Mouse (Mus musculus): ENCODE results near the gene Cdh12. TPM values are rescaled to one million over a fixed set of nuclear protein-coding genes. Genes with fewer than 3 reads are reported as not detected.
"Not testable (repeated sequence)": the region's sequence is repeated elsewhere in the genome, so short reads cannot be mapped to it uniquely, and the experiment has no call there.

Cdh12 gene
- polyA plus RNA-seq, 1 experiment from 2014 or later = 1.4 TPM

DNA sequence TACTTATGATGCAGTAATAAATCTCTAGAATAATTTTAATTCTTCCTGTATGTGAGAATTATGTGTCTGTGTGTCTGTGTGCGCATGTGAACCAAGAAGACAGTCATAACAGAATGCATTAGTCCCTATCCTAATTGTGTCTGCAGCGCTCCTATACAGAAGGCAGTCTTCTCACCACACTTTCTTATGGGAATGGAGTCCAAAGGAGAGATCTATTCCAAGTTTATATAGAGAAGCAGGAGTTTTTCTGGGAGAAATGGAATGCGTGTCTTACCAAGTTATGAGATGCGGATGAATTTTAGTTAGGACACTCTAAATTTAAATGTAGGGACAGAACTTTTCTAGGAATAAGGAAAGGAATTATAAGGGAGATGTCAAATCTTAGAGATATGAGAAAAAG, 101.9 kb downstream of the Cdh12 start:
- Histone ChIP-seq H3K4me2 (replicated peaks; ENCODE audit: low read depth, low read length) (no peak overlapping the region), H3K27ac (ENCODE audit: low read length) (no peak overlapping the region), H3K36me3 (ENCODE audit: control insufficient read depth, insufficient read depth, low read length) (no peaks in the 10 kb centered on the region), H3K4me3 (ENCODE audit: low read depth, low read length) (no peak overlapping the region), H3K27me3 (ENCODE audit: control insufficient read depth, insufficient read depth, low read length) (no peaks in the 10 kb centered on the region), H3K9ac (replicated peaks; ENCODE audit: low read depth, low read length) (no peak overlapping the region), H3K4me1 (ENCODE audit: control insufficient read depth, insufficient read depth, low read length) (no peaks in the 10 kb centered on the region), H3K9me3 (ENCODE audit: control insufficient read depth, low read depth, low read length) (no peaks in the 10 kb centered on the region)
- 91% methylated on average over 4 of the region's 4 CpGs for WGBS
- ATAC-seq (ENCODE audit: insufficient number of reproducible peaks, insufficient read depth, low FRiP score, low read depth) = no peak

DNA sequence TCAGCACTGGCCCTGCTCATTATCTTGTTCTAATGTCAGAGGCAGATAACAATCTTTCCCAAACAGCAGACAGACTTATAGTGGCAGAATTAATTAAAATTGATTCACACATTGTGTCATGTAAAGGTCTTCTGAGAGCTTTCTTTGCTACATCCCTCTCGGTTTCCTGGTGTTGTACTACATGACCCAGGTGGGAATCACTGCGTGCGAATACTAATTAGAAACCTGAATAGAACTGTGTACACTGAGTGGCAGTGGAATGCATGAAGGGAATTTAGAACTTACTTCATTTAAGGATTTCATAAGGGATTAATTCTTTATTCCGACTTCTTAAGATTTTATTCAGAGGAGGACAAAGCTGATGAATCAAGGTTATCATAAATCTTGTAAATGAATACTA, 121.9 kb downstream of the Cdh12 start:
- WGBS = 83% methylated on average over 4 of the region's 4 CpGs
- H3K4me3 ChIP-seq (ENCODE audit: low read depth, low read length) = no peak overlapping the region
- ATAC-seq (ENCODE audit: insufficient number of reproducible peaks, insufficient read depth, low FRiP score, low read depth) = no peak
- no peaks in the 10 kb centered on the region for H3K4me1 ChIP-seq (ENCODE audit: control insufficient read depth, insufficient read depth, low read length)
- no peaks in the 10 kb centered on the region for H3K9me3 ChIP-seq (ENCODE audit: control insufficient read depth, low read depth, low read length)
- H3K27ac ChIP-seq (ENCODE audit: low read length) = no peak overlapping the region
- H3K36me3 ChIP-seq (ENCODE audit: control insufficient read depth, insufficient read depth, low read length) = no peaks in the 10 kb centered on the region
- H3K27me3 ChIP-seq (ENCODE audit: control insufficient read depth, insufficient read depth, low read length) = no peaks in the 10 kb centered on the region
- H3K9ac ChIP-seq (replicated peaks; ENCODE audit: low read depth, low read length) = no peak overlapping the region
- no peak overlapping the region for H3K4me2 ChIP-seq (replicated peaks; ENCODE audit: low read depth, low read length)

DNA sequence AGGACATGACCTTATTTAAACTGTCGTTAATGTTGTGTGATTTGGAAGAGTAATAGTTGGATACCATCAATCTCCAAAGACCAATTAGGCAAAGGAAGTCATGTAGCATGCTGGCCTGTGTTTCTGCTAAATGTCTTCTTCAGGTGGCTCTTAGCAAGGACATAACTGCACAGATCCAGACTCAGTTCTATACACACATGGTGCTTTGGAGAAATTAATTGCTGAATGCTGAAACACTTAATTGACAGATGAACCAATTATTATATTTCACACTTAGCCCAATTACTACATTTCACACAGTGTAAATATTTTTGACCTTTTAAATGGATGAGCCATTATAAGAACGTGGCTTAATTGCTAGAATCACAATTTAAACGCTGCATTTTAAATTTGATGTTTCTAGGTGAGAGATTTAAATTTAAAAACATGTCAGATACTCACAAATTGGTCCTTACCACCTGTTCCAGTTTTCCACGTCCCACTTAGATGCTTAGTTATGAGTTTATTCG, 133.6 kb downstream of the Cdh12 start:
- H3K27me3 ChIP-seq (ENCODE audit: control insufficient read depth, insufficient read depth, low read length) = no peaks in the 10 kb centered on the region
- WGBS = 59% methylated on average over 5 of the region's 5 CpGs
- H3K9me3 ChIP-seq (ENCODE audit: control insufficient read depth, low read depth, low read length) = no peaks in the 10 kb centered on the region
- H3K36me3 ChIP-seq (ENCODE audit: control insufficient read depth, insufficient read depth, low read length) = no peaks in the 10 kb centered on the region
- H3K4me1 ChIP-seq (ENCODE audit: control insufficient read depth, insufficient read depth, low read length) = no peaks in the 10 kb centered on the region
- no peak overlapping the region for H3K27ac ChIP-seq (ENCODE audit: low read length)
- no peak overlapping the region for H3K4me2 ChIP-seq (replicated peaks; ENCODE audit: low read depth, low read length)
- ATAC-seq (ENCODE audit: insufficient number of reproducible peaks, insufficient read depth, low FRiP score, low read depth) = no peak
- H3K9ac ChIP-seq (replicated peaks; ENCODE audit: low read depth, low read length) = no peak overlapping the region
- H3K4me3 ChIP-seq (ENCODE audit: low read depth, low read length) = no peak overlapping the region

DNA sequence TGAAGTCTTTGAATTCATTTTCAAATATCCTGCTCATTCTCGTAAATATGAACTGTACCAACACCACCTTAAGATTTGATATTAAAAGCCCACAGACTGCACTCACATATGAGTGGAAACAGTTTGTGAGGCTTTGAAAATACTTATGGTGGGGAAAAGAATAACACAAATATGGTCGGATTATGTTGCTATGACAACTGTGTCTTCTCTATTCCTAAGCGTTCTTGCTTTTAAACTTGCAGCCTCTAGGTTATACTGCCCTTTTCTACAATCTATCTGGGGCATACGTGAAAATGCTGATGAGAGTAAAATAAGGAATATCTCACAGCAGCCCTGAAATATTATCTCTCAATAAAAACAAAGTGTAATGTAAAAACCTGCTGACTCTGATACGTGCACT, 142.5 kb downstream of the Cdh12 start:
- no peak for ATAC-seq (ENCODE audit: insufficient number of reproducible peaks, insufficient read depth, low FRiP score, low read depth)
- H3K27ac ChIP-seq (ENCODE audit: low read length) = no peak overlapping the region
- no peaks in the 10 kb centered on the region for H3K9me3 ChIP-seq (ENCODE audit: control insufficient read depth, low read depth, low read length)
- H3K4me2 ChIP-seq (replicated peaks; ENCODE audit: low read depth, low read length) = no peak overlapping the region
- H3K4me3 ChIP-seq (ENCODE audit: low read depth, low read length) = no peak overlapping the region
- H3K9ac ChIP-seq (replicated peaks; ENCODE audit: low read depth, low read length) = no peak overlapping the region
- H3K4me1 ChIP-seq (ENCODE audit: control insufficient read depth, insufficient read depth, low read length) = no peaks in the 10 kb centered on the region
- H3K36me3 ChIP-seq (ENCODE audit: control insufficient read depth, insufficient read depth, low read length) = no peaks in the 10 kb centered on the region
- no peaks in the 10 kb centered on the region for H3K27me3 ChIP-seq (ENCODE audit: control insufficient read depth, insufficient read depth, low read length)
- WGBS = 71% methylated on average over 5 of the region's 5 CpGs

GRCm38 (mm10) chr15:20605751-20606150, 156.7 kb downstream of the Cdh12 start:
- WGBS = 83% methylated on average over 3 of the region's 3 CpGs
- not testable (repeated sequence) for ATAC-seq (ENCODE audit: insufficient number of reproducible peaks, insufficient read depth, low FRiP score, low read depth); H3K4me2 ChIP-seq (replicated peaks; ENCODE audit: low read depth, low read length)

GRCm38 (mm10) chr15:20634593-20634992, 185.5 kb downstream of the Cdh12 start:
- Histone ChIP-seq H3K4me2 (replicated peaks; ENCODE audit: low read depth, low read length) (no peak overlapping the region), H3K36me3 (ENCODE audit: control insufficient read depth, insufficient read depth, low read length) (no peaks in the 10 kb centered on the region), H3K4me1 (ENCODE audit: control insufficient read depth, insufficient read depth, low read length) (no peaks in the 10 kb centered on the region), H3K4me3 (ENCODE audit: low read depth, low read length) (no peak overlapping the region), H3K27ac (ENCODE audit: low read length) (no peak overlapping the region), H3K27me3 (ENCODE audit: control insufficient read depth, insufficient read depth, low read length) (no peaks in the 10 kb centered on the region), H3K9ac (replicated peaks; ENCODE audit: low read depth, low read length) (no peak overlapping the region), H3K9me3 (ENCODE audit: control insufficient read depth, low read depth, low read length) (no peaks in the 10 kb centered on the region)
- 51% methylated on average over 2 of the region's 2 CpGs for WGBS
- no peak for ATAC-seq (ENCODE audit: insufficient number of reproducible peaks, insufficient read depth, low FRiP score, low read depth)

More at GRCm38 (mm10) chr15:20605751-20606150, 156.7 kb downstream of the Cdh12 start:
- H3K4me3 ChIP-seq (ENCODE audit: low read depth, low read length); H3K36me3 ChIP-seq (ENCODE audit: control insufficient read depth, insufficient read depth, low read length); H3K9ac ChIP-seq (replicated peaks; ENCODE audit: low read depth, low read length); H3K27ac ChIP-seq (ENCODE audit: low read length); H3K27me3 ChIP-seq (ENCODE audit: control insufficient read depth, insufficient read depth, low read length); H3K4me1 ChIP-seq (ENCODE audit: control insufficient read depth, insufficient read depth, low read length); H3K9me3 ChIP-seq (ENCODE audit: control insufficient read depth, low read depth, low read length): not testable (repeated sequence)

GRCm38 (mm10) chr15:20639155-20639554, 190.1 kb downstream of the Cdh12 start:
- no peak for ATAC-seq (ENCODE audit: insufficient number of reproducible peaks, insufficient read depth, low FRiP score, low read depth)

GRCm38 (mm10) chr15:20642905-20643414, 193.9 kb downstream of the Cdh12 start:
- Histone ChIP-seq H3K4me1 (ENCODE audit: control insufficient read depth, insufficient read depth, low read length) (no peaks in the 10 kb centered on the region), H3K4me3 (ENCODE audit: low read depth, low read length) (no peak overlapping the region), H3K4me2 (replicated peaks; ENCODE audit: low read depth, low read length) (no peak overlapping the region), H3K27me3 (ENCODE audit: control insufficient read depth, insufficient read depth, low read length) (no peaks in the 10 kb centered on the region), H3K9ac (replicated peaks; ENCODE audit: low read depth, low read length) (no peak overlapping the region), H3K27ac (ENCODE audit: low read length) (no peak overlapping the region), H3K9me3 (ENCODE audit: control insufficient read depth, low read depth, low read length) (no peaks in the 10 kb centered on the region), H3K36me3 (ENCODE audit: control insufficient read depth, insufficient read depth, low read length) (no peaks in the 10 kb centered on the region)
- ATAC-seq (ENCODE audit: insufficient number of reproducible peaks, insufficient read depth, low FRiP score, low read depth) = no peak
- WGBS = 86% methylated on average over 3 of the region's 3 CpGs

More at GRCm38 (mm10) chr15:20639155-20639554, 190.1 kb downstream of the Cdh12 start:
- no peak overlapping the region for H3K27ac ChIP-seq (ENCODE audit: low read length)
- no peaks in the 10 kb centered on the region for H3K9me3 ChIP-seq (ENCODE audit: control insufficient read depth, low read depth, low read length)
- no peaks in the 10 kb centered on the region for H3K36me3 ChIP-seq (ENCODE audit: control insufficient read depth, insufficient read depth, low read length)
- no peak overlapping the region for H3K4me3 ChIP-seq (ENCODE audit: low read depth, low read length)
- 72% methylated on average over 2 of the region's 2 CpGs for WGBS
- H3K4me1 ChIP-seq (ENCODE audit: control insufficient read depth, insufficient read depth, low read length) = no peaks in the 10 kb centered on the region
- H3K27me3 ChIP-seq (ENCODE audit: control insufficient read depth, insufficient read depth, low read length) = no peaks in the 10 kb centered on the region
- H3K9ac ChIP-seq (replicated peaks; ENCODE audit: low read depth, low read length) = no peak overlapping the region
- no peak overlapping the region for H3K4me2 ChIP-seq (replicated peaks; ENCODE audit: low read depth, low read length)

GRCm38 (mm10) chr15:20660221-20660620, 211.2 kb downstream of the Cdh12 start:
- no peak overlapping the region for H3K27ac ChIP-seq (ENCODE audit: low read length)
- WGBS = 67% methylated on average over 2 of the region's 2 CpGs
- no peaks in the 10 kb centered on the region for H3K27me3 ChIP-seq (ENCODE audit: control insufficient read depth, insufficient read depth, low read length)
- no peaks in the 10 kb centered on the region for H3K36me3 ChIP-seq (ENCODE audit: control insufficient read depth, insufficient read depth, low read length)
- H3K4me2 ChIP-seq (replicated peaks; ENCODE audit: low read depth, low read length) = no peak overlapping the region
- no peaks in the 10 kb centered on the region for H3K4me1 ChIP-seq (ENCODE audit: control insufficient read depth, insufficient read depth, low read length)
- H3K4me3 ChIP-seq (ENCODE audit: low read depth, low read length) = no peak overlapping the region
- H3K9me3 ChIP-seq (ENCODE audit: control insufficient read depth, low read depth, low read length) = no peaks in the 10 kb centered on the region
- no peak overlapping the region for H3K9ac ChIP-seq (replicated peaks; ENCODE audit: low read depth, low read length)
- no peak for ATAC-seq (ENCODE audit: insufficient number of reproducible peaks, insufficient read depth, low FRiP score, low read depth)

Measured in stomach, embryonic 14.5 days (tissue).